Mouse (Mus musculus): ENCODE results near the gene Gadd45a. TPM values are rescaled to one million over a fixed set of nuclear protein-coding genes. Genes with fewer than 3 reads are reported as not detected.

Gene Gadd45a
- total and polyA plus RNA-seq, 3 experiments: 12.5 to 26.2 (median 19.5) TPM

- in situ Hi-C loops (cut with MboI; ENCODE audit: low pct_ligation_motif_present, low pct_unique_long_range_greater_than_20kb, low sequenced_read_pairs): no loop called here
- Histone ChIP-seq H3K4me3 (replicated peaks in 1 of 3; ENCODE audit: low read depth in 2 of 3, low read length in 2 of 3, poor library complexity in 1 of 3) (no peak overlapping the region), H3K9ac (ENCODE audit: insufficient read depth, low read depth) (no peak overlapping the region), H3K79me2 (replicated peaks; ENCODE audit: control insufficient read depth, extremely low read depth, insufficient read depth, poor library complexity, severe bottlenecking) (no peaks in the 10 kb centered on the region), H3K36me3 (replicated peaks in 1 of 2; ENCODE audit: control insufficient read depth in 1 of 2, insufficient read depth in 1 of 2, low read length in 1 of 2) (peaks cover 0 to 2% of the 10 kb centered on the region in 2 experiments), H3K27me3 (replicated peaks) (no peaks in the 10 kb centered on the region), H3K27ac (ENCODE audit: insufficient read depth, low read depth) (no peak overlapping the region), H3K4me2 (ENCODE audit: insufficient read depth, low read depth, poor library complexity, severe bottlenecking) (no peak overlapping the region), H3K4me1 (ENCODE audit: control insufficient read depth in 1 of 2, insufficient read depth in 2 of 2) (peaks cover 38 to 62% of the 10 kb centered on the region in 2 experiments), H3K9me3 (replicated peaks; ENCODE audit: low read length) (no peaks in the 10 kb centered on the region)
- dilution Hi-C loops (cut with MboI; ENCODE audit: extremely low pct_ligation_motif_present, extremely low pct_unique_long_range_greater_than_20kb, low sequenced_read_pairs): no loop called here
- TF ChIP-seq RAD21 (IDR thresholded peaks at IDR 0.05; ENCODE audit: low read depth, low read length) (no peak), SMC3 (IDR thresholded peaks at IDR 0.05; ENCODE audit: low read depth, low read length) (no peak), CTCF (conservative IDR thresholded peaks at IDR 0.05 in 1 of 2, IDR thresholded peaks at IDR 0.05 in 1 of 2; ENCODE audit: low read depth in 2 of 2, low read length in 2 of 2) (no peak), KAT2A (IDR thresholded peaks at IDR 0.05; ENCODE audit: insufficient replicate concordance, low read length) (no peak), TCF12 (IDR thresholded peaks at IDR 0.05; ENCODE audit: low read depth, low read length) (no peak), JUND (conservative IDR thresholded peaks at IDR 0.05; ENCODE audit: low read depth, low read length) (no peak), BHLHE40 (IDR thresholded peaks at IDR 0.05; ENCODE audit: low read depth, low read length) (no peak), UBTF (IDR thresholded peaks at IDR 0.05; ENCODE audit: low read depth, low read length) (no peak)
- DNase-seq (ENCODE audit: extremely low read depth): no peak
Measured at GRCm38 (mm10) chr6:66986063-66986462, 51.2 kb downstream of the Gadd45a start.

- no peaks in the 10 kb centered on the region for H3K9me3 ChIP-seq (replicated peaks; ENCODE audit: low read length)
- in situ Hi-C loops (cut with MboI; ENCODE audit: low pct_ligation_motif_present, low pct_unique_long_range_greater_than_20kb, low sequenced_read_pairs): no loop called here
Measured at GRCm38 (mm10) chr6:66985500-66985899, 51.8 kb downstream of the Gadd45a start.

More at GRCm38 (mm10) chr6:66985500-66985899, 51.8 kb downstream of the Gadd45a start:
- H3K27ac ChIP-seq (ENCODE audit: insufficient read depth, low read depth): 0 out of 2 replicates have a peak overlapping the region, but pooled peaks have one; percentile 15
- no peak overlapping the region for H3K4me2 ChIP-seq (ENCODE audit: insufficient read depth, low read depth, poor library complexity, severe bottlenecking)
- no peak overlapping the region for H3K9ac ChIP-seq (ENCODE audit: insufficient read depth, low read depth)
- H3K27me3 ChIP-seq (replicated peaks): no peaks in the 10 kb centered on the region
- no peaks in the 10 kb centered on the region for H3K79me2 ChIP-seq (replicated peaks; ENCODE audit: control insufficient read depth, extremely low read depth, insufficient read depth, poor library complexity, severe bottlenecking)
- no peak for DNase-seq (ENCODE audit: extremely low read depth)
- TF ChIP-seq SIN3A (IDR thresholded peaks at IDR 0.05; ENCODE audit: low read length) (no peak), USF2 (conservative IDR thresholded peaks at IDR 0.05; ENCODE audit: low read depth, low read length) (no peak), JUN (IDR thresholded peaks at IDR 0.05; ENCODE audit: insufficient read depth, low read depth, low read length) (no peak), CHD2 (IDR thresholded peaks at IDR 0.05; ENCODE audit: low read length) (no peak), MAX (IDR thresholded peaks at IDR 0.05; ENCODE audit: low read length) (no peak), SMC3 (IDR thresholded peaks at IDR 0.05; ENCODE audit: low read depth, low read length) (no peak), HCFC1 (IDR thresholded peaks at IDR 0.05; ENCODE audit: low read depth, low read length) (no peak), POLR2A (IDR thresholded peaks at IDR 0.05; ENCODE audit: low read depth, low read length) (no peak), PAX5 (IDR thresholded peaks at IDR 0.05; ENCODE audit: low read length) (no peak), UBTF (IDR thresholded peaks at IDR 0.05; ENCODE audit: low read depth, low read length) (no peak)
- H3K4me1 ChIP-seq (ENCODE audit: control insufficient read depth in 1 of 2, insufficient read depth in 2 of 2): peaks cover 38 to 62% of the 10 kb centered on the region in 2 experiments
- no peak overlapping the region for H3K4me3 ChIP-seq (replicated peaks in 1 of 3; ENCODE audit: low read depth in 2 of 3, low read length in 2 of 3, poor library complexity in 1 of 3)
- dilution Hi-C loops (cut with MboI; ENCODE audit: extremely low pct_ligation_motif_present, extremely low pct_unique_long_range_greater_than_20kb, low sequenced_read_pairs): no loop called here
- H3K36me3 ChIP-seq (replicated peaks in 1 of 2; ENCODE audit: control insufficient read depth in 1 of 2, insufficient read depth in 1 of 2, low read length in 1 of 2): peaks cover 0 to 2% of the 10 kb centered on the region in 2 experiments

Other genes with a start within 250 kb of the Gadd45a start
- not detected in 2 replicates for gene Vmn1r39, start 226.8 kb downstream of the Gadd45a start, total RNA-seq (2012; rRNA removed)
- gene Vmn1r39, start 226.8 kb downstream of the Gadd45a start, total RNA-seq (2014; rRNA removed): not detected in 2 replicates
- not detected in 2 replicates for gene Vmn1r39, start 226.8 kb downstream of the Gadd45a start, polyA plus RNA-seq (2012; ENCODE audit: insufficient read length, low read depth)
- gene Gng12, start 141.1 kb downstream of the Gadd45a start, total RNA-seq (2012; rRNA removed): 3.4 and 3.9 TPM in 2 replicates
- 11.0 and 12.2 TPM in 2 replicates for gene Gng12, start 141.1 kb downstream of the Gadd45a start, total RNA-seq (2014; rRNA removed)
- gene Gng12, start 141.1 kb downstream of the Gadd45a start, polyA plus RNA-seq (2012; ENCODE audit: insufficient read length, low read depth): 20.8 and 23.1 TPM in 2 replicates
- gene Serbp1, start 200.7 kb upstream of the Gadd45a start, total RNA-seq (2012; rRNA removed): 835 and 931 TPM in 2 replicates
- 828 and 923 TPM in 2 replicates for gene Serbp1, start 200.7 kb upstream of the Gadd45a start, total RNA-seq (2014; rRNA removed)
- gene Serbp1, start 200.7 kb upstream of the Gadd45a start, polyA plus RNA-seq (2012; ENCODE audit: insufficient read length, low read depth): 2,454 and 2,884 TPM in 2 replicates